Mouse (Mus musculus) megakaryocyte-erythroid progenitor cell, adult 5-6 weeks (primary cell): ENCODE data around the gene 4931408C20Rik. TPM values are rescaled to one million over a fixed set of nuclear protein-coding genes. Genes with fewer than 3 reads are reported as not detected.

ENCODE experiments used
- ATAC-seq: replicated peaks from 2 replicates; pipeline ENCODE4 v1.8.0; 2016; ENCODE audit warnings: mild to moderate bottlenecking, inconsistent platforms; ENCODE audit not compliant: severe bottlenecking, poor library complexity, low FRiP score, low TSS enrichment
- total RNA-seq, 2 experiments: library from RNA; stranded (forward) in 1 of 2; stranded (reverse) in 1 of 2; fragments of 200-1000, 215-1000 nt in 1 of 2; fragments of >200 nt in 1 of 2; fragmentation: Nextera tagmentation in 1 of 2; gene quantifications; 2 replicates each; pipeline ENCODE4 v1.2.3; 2014 to 2017

The 4931408C20Rik gene
- total RNA-seq (2014; fragmentation: Nextera tagmentation) (not detected in 2 replicates), total RNA-seq (2017) (not detected in 2 replicates)

DNA sequence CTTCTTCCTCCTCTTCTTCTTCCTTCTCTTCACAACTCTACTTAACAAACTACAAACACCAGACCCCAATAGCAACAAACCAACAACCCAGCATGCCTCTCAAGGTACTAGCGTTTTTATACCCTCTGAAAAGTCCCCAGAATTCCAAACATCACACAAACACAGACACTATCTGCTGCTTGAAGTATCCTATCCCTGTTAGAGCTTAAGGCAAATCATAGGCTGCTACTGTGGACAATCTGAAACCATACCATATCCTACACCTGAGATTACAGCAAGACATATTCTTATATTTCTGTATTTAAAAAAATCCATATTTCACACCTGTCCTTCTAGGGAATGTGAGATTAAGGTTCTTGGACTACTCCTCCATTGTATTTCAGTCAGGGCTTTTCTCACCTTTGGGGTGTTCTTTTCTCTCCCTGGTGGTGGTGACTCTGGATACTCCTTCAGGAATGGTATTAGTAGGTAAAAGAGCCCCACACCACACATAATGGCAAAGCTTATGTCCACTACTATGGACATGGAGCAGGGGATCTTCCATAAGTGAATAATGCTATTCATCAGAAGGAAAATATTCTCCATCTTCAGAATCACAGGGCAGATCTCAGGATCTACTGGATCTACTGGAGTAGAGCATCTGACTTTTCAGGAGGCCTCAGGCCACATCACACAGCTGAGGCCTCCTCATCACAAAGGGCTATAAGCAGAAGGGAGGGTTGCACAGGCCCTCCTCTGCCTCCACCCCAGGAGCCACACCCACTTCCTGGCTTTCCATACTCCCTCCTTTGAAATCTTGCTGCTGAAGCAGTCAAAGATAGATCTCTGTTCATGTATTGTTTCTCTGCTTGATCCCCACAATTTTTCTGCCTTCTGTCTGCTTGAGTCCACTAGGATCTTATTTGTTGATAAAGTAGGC is at the start of gene 4931408C20Rik:
TSS of gene 4931408C20Rik (minus strand) at position 619 of the 919 bp plus-strand sequence.
- ATAC-seq, result peak; percentile 64

DNA sequence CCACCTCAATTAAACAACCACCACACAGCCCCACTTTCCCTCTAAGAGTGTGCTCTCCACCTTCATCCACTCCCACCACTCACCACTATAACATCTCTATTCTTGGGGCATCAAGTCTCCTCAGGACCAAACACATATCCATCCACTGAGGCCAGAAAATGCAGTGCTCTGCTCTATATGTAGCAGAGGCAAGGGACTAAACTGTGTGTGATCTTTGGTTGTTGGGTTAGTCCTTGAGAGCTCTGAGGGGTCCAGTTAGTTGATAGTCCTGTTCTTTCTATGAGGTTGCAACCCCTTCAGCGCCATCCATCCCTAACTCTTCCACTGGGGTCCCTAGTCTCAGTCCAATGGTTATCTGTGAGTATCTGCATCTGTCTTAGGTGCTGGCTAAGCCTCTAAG is 666 bp upstream of the 4931408C20Rik start:
- ATAC-seq, result peak; percentile 56; the same call in 1 of the 2 replicates

DNA sequence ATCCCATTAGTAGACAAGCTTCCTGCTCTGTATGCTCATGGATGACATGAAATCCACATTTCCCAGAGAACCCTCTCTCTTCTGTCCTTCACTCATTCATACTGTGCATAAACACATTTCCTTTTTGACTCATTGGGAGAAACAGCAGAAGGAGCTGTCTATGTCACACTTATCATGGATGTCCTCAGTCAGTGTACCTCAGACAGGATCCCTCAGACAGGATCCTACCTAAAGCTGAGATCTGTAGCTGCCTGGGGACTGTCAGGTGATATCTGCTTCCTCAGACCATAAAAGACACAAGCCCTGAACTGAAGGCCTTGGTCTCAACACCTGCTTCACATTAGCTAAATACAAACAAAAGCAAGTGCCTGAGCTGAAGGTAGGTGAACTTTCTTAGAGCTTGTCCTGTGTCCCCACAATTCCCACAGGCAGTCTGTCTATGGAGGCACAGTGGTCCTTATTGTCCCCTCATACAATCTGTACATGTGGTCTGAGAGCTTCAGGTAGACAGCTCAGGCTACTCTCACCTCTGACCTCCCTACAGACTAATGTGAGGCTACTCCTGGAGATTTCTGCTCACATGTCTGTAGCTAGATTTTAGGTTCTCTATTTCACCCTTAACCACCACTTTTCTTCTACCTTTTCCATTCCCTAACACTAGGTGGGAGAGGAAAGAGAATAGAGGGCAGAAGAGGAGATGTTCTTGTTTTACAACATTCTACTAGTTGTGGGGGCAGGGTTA is 1.1 kb downstream of the 4931408C20Rik start:
- 0 out of 2 replicates have a peak, but pooled peaks have one; percentile 42 for ATAC-seq

DNA sequence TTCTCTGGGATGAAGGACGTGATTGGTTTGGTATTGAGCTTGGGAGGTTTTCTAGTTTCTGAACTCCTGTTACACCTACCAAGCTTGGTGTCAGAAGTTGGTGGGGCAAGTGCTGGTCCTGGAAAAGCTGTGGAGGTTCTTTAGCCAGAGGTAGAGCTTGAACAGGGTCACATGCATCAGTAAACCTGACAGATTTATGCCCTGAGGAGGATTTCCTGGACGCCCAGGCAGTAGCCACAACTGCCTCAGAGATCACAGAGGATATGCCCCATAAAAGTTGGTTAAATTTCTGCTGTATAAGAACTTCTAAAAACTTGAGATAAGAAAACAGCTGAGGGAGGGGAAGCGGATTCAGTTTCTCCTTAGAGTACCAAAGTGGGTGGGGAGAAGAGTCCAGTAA is 1.9 kb downstream of the 4931408C20Rik start:
- ATAC-seq, result no peak

DNA sequence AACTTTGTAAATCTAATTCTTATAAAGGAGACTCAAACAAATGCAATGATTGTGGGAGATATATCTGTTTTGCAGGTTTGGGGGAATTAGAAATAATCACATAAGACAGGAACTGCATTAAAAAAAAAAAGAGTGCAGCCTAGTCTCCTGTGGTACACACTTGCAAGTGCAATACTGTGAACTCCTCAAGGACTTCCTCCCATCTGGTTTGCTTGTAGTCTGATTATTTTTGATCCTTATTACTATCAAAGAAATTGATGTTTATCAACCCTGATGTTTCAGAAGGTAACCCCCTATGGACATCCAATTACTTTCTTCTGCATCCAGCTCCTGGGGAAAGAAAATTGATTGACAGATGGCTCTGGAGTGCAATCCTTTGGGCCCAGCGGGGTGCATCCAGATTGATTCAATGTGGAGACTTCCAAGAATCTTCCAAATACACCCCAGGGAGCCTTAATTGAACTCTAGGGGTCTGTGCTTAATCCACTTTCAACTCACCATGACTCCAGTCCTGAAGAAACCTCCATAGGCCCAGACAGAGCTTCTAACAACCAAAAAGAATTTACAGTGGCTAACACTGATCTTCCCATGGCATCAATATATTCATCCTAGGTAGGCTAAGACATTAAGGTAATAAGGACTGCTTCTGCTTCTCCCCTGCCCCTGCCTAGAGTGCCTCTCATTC is 37.4 kb downstream of the 4931408C20Rik start:
- ATAC-seq, result no peak

DNA sequence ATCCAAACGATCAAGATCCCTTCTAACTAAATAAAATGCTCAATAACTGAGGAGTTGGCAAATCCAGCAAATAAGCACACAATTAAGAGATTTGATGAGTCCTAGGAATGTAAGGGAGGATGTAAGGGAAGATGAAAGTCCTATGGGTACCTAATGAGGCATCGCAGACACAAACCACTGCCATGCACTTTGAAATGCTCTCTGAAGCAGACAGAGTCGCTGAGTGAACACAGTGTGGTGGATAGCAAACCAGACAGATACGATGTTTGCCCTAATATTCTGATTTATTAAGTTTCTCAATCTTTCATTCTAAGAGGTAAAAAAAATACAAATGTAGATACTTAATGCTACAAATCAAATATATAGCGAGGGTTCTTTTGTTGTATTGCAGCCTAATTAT is 51.2 kb downstream of the 4931408C20Rik start:
- no peak for ATAC-seq
